Mouse (Mus musculus) cerebellum, adult 2 months (tissue): ENCODE measurements at regions not wholly inside any gene's neighbourhood (a gene's known extent, or its start where the extent isn't known, plus 50 kb on each side); places are given as distances from the start of the nearest gene placed in this dataset.
A peak's percentile ranks its signal among the peaks of the same experiment; 100 is the strongest.

Experiments
- DNase-seq, 2 experiments: peaks; one replicate each; pipeline ENCODE4 v3.0.0; 2021
- H3K27ac ChIP-seq: fragments of 200-500 bp; 2 replicates; pipeline ENCODE4 v1.5.1; 2012; ENCODE audit warnings: low read length, control low read depth, inconsistent platforms; ENCODE audit not compliant: insufficient read depth
- H3K27me3 ChIP-seq: fragments of 200-500 bp; 2 replicates; pipeline ENCODE4 v1.6.1; 2012; ENCODE audit warnings: inconsistent platforms, mild to moderate bottlenecking, low read length, moderate library complexity; ENCODE audit not compliant: control insufficient read depth, insufficient read depth
- H3K4me1 ChIP-seq: fragments of 200-500 bp; 2 replicates; pipeline ENCODE4 v1.6.1; 2011; ENCODE audit warnings: low read length; ENCODE audit not compliant: control insufficient read depth, insufficient read depth
- H3K4me3 ChIP-seq: fragments of 200-500 bp; replicated peaks from 2 replicates; pipeline ENCODE3; 2011; ENCODE audit warnings: mild to moderate bottlenecking, low read depth, low read length, control low read depth; ENCODE audit not compliant: insufficient read depth
- CTCF ChIP-seq: fragments of 200-500 bp; IDR thresholded peaks from 2 replicates; pipeline ENCODE4 v1.5.1; 2011; ENCODE audit warnings: low read depth, mild to moderate bottlenecking, control low read depth, low read length, moderate library complexity, borderline replicate concordance; ENCODE audit not compliant: insufficient read depth
- POLR2A ChIP-seq: fragments of 200-500 bp; IDR thresholded peaks from 2 replicates; pipeline ENCODE4 v1.6.1; 2011; ENCODE audit warnings: low read length, control low read depth, borderline replicate concordance; ENCODE audit not compliant: insufficient read depth
- WGBS: fragments of 180-500 bp; shearing (Covaris S2); methylation state at CpG from one replicate; pipeline ENCODE4 v1.1.7; 2018; 5-methylcytosine and 5-hydroxymethylcytosine counted together

- H3K27ac ChIP-seq: no peak overlapping the region
- DNase-seq: no peak
- H3K27me3 ChIP-seq: no peaks in the 10 kb centered on the region
- no peaks in the 10 kb centered on the region for H3K4me1 ChIP-seq
- no peak overlapping the region for H3K4me3 ChIP-seq
- WGBS: 96% methylated on average over 6 of the region's 6 CpGs
- TF ChIP-seq CTCF (no peak), POLR2A (no peak)
Observed at GRCm38 (mm10) chr17:27364899-27365298, 156.3 kb downstream of the Grm4 start.

GRCm38 (mm10) chr17:27364338-27364737 is 156.9 kb downstream of the Grm4 start:
- Histone ChIP-seq H3K4me1 (no peaks in the 10 kb centered on the region), H3K27ac (no peak overlapping the region), H3K27me3 (no peaks in the 10 kb centered on the region), H3K4me3 (no peak overlapping the region)
- DNase-seq: no peak
- no peak for TF ChIP-seq CTCF
- WGBS: 91% methylated on average over 7 of the region's 7 CpGs

DNA sequence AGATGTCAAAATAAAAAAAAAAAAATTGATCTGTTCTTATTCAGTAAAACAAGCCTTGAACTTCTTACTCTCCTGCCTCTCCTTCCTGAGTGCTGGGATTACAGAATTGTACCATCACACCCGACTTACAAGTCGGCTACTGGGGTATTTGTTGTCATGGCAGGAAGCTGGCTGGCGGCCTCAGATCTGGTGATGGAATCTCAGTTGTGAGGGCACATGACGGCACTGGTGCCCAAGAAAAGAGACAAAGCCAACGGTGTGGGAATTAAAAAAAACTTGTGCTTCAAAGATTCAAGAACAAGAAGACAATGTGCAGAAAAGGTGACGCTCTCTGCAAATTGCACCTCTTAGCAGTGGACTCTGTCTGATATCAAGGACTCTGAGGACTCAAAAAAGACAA is 157.3 kb downstream of the Grm4 start:
- Histone ChIP-seq H3K27ac (no peak overlapping the region), H3K4me1 (no peaks in the 10 kb centered on the region), H3K4me3 (no peak overlapping the region), H3K27me3 (no peaks in the 10 kb centered on the region)
- TF ChIP-seq CTCF (no peak), POLR2A (no peak)
- DNase-seq: no peak
- WGBS: 73% methylated on average over 6 of the region's 6 CpGs

DNA sequence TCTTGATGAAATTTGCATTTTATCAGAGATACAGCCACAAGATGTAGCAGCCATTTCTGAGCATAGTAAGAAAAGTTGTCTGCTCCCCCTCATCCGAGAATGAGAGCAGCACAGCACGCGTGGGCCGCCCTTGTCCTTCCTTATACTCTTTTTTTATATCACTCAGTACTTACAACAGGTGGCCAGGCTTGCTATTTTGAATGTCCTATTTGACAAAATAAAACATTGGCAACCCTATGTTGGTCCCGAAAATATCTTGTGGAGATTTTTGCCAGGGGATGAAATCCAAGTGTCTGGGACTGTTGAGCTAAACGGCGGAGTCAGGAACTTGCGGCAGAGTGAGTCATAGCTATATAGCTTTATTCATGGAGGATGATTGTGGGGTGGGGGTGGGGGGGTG is 158.0 kb upstream of the Lemd2 start:
- Histone ChIP-seq H3K27ac (no peak overlapping the region), H3K27me3 (no peaks in the 10 kb centered on the region), H3K4me1 (no peaks in the 10 kb centered on the region), H3K4me3 (no peak overlapping the region)
- TF ChIP-seq CTCF (no peak), POLR2A (no peak)
- WGBS: 72% methylated on average over 8 of the region's 8 CpGs
- no peak for DNase-seq

GRCm38 (mm10) chr17:27361362-27361761 is 157.1 kb upstream of the Lemd2 start:
- H3K27ac ChIP-seq: no peak overlapping the region
- H3K4me1 ChIP-seq: no peaks in the 10 kb centered on the region
- 75% methylated on average over 2 of the region's 2 CpGs for WGBS
- DNase-seq: peak in 1 of 2 experiments; percentile 13
- H3K27me3 ChIP-seq: no peaks in the 10 kb centered on the region
- no peak for TF ChIP-seq POLR2A
- TF ChIP-seq CTCF: no peak
- H3K4me3 ChIP-seq: no peak overlapping the region

DNA sequence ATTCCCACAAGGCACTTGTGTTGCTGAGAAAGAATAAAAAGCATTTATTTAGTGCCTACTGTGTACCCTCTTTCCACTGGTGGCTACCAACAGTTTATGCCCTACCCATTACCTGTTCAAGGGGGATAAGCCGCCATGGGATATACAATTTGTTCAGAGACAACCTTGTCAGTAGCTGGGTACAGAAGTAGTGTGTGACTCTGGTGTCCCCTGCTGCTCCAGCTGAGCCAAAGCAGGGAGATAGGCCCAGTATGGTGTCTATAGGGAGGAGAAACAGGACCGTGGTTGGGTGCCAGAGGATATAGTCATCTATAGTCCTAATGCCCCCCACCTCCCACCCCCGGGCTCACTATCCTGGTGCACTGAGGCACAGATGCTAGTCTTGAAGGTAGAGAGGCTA is 152.6 kb upstream of the Lemd2 start:
- no peaks in the 10 kb centered on the region for H3K4me1 ChIP-seq
- no peaks in the 10 kb centered on the region for H3K27me3 ChIP-seq
- TF ChIP-seq POLR2A (no peak), CTCF (no peak)
- no peak for DNase-seq
- no peak overlapping the region for H3K27ac ChIP-seq
- no peak overlapping the region for H3K4me3 ChIP-seq
- WGBS: 88% methylated on average over 3 of the region's 3 CpGs

DNA sequence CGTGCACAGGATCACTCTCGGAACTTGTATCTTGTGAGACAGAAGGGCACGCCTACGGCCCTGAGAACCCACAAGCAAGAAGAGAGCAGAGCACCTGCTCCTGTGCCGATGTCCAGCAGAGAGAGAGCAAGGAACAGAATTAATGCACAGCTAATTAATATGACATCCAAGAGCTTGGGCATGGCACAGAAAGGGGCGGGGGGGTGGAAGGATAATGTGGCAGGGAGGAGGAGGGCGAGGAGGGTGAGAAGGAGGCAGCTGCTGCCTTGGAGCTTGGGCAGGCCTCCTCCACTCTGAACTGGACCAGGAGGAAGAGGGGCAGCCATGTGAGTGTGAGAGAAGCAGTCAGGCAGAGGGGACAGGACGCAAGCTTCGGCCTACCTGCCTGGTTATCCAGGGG is 151.4 kb upstream of the Lemd2 start:
- TF ChIP-seq POLR2A (no peak), CTCF (no peak)
- no peak overlapping the region for H3K27ac ChIP-seq
- no peaks in the 10 kb centered on the region for H3K4me1 ChIP-seq
- no peak for DNase-seq
- 55% methylated on average over 9 of the region's 9 CpGs for WGBS
- H3K4me3 ChIP-seq: no peak overlapping the region
- H3K27me3 ChIP-seq: no peaks in the 10 kb centered on the region

- WGBS: 62% methylated on average over 4 of the region's 4 CpGs
- Histone ChIP-seq H3K27me3 (no peaks in the 10 kb centered on the region), H3K4me3 (no peak overlapping the region), H3K27ac (no peak overlapping the region), H3K4me1 (no peaks in the 10 kb centered on the region)
- DNase-seq: no peak
- TF ChIP-seq CTCF: no peak
- TF ChIP-seq POLR2A: no peak
Observed at GRCm38 (mm10) chr17:27355056-27355455, 150.8 kb upstream of the Lemd2 start.
